Mouse (Mus musculus) adrenal gland (tissue): Measurements from ENCODE around the gene Ccnb2.
"Not testable (repeated sequence)": the region's sequence is repeated elsewhere in the genome, so short reads cannot be mapped to it uniquely, and the experiment has no call there.

Experiments used
- intact Hi-C: fragments of 180-260 bp; cut with DNase I; formaldehyde crosslinking; loops from one replicate; pipeline ENCODE4 v1.15.1; 2025
- long read RNA-seq, 2 experiments: library from polyadenylated mRNA; unstranded; transcript quantifications; one replicate each; pipeline ENCODE4 v2.0.0; 2020; ENCODE audit warnings: borderline replicate concordance in 1 of 2; ENCODE audit not compliant: insufficient replicate concordance in 1 of 2

Ccnb2 gene
- long read RNA-seq, experiment 1, partial matches to known transcripts, result 0 of 3 reads
- long read RNA-seq, experiment 1, other reads (novel, unspliced or antisense), result 0 of 3 reads
- long read RNA-seq, experiment 2, partial matches to known transcripts, result 0 of 2 reads
- long read RNA-seq, experiment 2, other reads (novel, unspliced or antisense), result 0 of 2 reads

DNA sequence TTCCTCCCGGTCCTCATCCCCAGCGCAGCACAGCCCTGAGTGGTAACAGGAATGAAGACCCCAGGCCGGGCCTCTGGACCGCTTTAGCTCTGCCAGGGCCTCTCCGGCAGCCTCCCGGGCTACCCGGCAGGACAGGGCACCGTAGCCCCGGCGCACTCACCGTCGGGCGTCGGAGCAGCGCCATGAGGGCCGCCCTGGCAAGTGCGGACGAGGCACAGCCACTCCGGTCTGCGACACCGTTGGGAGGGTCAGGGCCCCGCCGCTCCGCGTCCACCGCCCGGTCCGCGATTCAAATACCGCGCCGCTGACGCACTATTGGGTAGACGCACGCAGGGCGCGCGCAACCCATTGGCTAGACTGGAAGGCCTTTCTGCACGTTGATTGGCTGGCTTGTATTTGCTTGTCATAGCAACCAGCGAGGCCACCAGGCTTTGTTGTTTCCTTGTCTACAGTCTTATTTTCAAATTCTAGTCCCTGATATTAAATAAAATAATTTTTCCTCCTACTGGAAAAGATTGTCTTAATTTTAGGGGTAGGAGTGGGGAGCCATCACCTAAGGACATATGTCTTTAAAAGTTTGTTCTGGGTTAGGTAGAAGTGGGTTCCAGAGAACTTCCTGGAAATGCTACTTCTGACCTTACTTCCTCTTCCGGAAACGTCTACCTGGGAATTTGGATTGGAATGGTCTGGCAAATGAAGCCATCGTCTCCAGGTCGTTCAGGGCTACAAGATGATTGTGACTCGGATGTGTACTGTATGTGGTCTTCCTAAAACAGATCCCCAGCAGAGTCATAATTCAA is at the start of gene Ccnb2:
Gene Ccnb2 (minus strand): TSS at position 291 of the 800 bp plus-strand sequence.
- intact Hi-C loops, result no loop called here

GRCm38 (mm10) chr9:70463091-70463490 is 41.7 kb upstream of the Ccnb2 start:
- intact Hi-C loops, result not testable (repeated sequence)

DNA sequence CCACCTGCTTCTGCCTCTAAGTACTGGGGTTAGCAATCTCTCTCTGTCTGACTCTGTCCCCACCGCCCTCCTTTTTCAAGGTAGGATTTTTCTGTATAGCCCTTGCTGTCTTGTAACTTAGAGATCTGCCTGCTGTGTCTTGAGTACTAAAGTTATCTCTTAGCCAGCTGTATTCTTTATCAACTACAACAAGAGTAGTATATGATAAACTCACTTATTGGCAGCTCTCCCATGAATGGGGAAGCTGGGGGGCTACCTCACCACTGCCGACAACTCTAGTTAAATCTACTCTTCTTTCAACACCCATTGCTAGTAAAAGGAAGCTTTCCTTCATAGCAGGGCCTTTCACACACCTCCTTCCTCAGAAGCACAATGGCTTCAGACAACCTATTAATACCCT is 31.0 kb upstream of the Ccnb2 start:
- intact Hi-C loops, result no loop called here

DNA sequence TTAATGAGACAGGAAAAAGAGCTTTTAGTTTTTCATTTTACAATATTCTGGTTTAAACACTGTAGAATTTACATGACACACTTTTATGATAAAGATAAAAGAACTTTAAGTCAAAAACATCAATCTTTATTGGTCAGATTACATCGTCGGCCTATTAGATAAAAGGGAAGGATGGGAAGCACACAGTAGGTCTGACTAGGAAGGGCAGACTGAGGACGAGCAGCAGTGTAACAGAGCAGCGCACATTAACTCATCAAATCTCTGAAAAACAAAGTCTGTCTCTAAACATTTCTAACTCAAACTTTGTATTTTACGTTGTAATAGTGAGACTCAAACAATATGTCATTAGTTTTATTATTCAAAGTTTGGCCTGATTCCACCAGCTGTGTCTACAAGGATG is 27.7 kb upstream of the Ccnb2 start:
- intact Hi-C loops, result no loop called here

DNA sequence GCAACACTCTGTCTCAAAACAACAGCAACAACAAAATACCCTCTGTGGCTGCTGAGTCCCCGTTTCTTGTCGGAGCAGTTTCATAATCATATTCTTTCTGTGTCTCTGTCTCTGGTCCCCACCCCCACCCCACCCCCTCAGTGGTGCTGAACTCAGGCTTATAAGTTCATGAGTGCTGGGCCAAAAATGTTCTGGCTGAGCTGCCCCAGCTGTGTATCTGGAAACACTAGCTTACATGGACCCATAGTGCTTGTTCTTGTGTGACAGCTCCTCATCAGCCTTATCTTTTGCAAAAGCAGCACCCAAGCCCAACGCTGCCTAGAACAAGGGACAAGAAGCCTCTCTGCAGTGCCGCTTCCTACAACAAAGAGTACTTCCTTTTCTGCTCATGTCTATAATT is 18.6 kb upstream of the Ccnb2 start:
- intact Hi-C loops, result loop anchor here (10.0 kb wide), 1 partner anchor 135 kb away; no protein-coding TSS in a partner anchor

DNA sequence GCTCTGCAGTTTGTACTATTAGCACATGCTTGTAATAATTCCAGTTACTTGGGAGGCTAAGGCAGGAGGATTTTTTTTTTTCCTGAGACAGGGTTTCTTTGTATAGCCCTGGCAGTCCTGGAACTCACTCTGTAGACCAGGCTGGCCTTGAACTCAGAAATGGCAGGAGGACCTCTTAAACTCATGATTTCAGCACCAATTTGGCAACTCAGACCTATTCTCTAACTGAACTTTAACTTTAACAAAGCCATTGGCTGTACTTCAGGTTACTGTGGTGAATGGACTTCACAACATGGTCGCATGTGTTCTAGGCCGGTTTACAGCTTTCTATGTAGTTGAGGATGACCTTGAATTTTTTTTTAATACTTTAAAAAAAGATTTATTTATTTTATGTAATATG is 1.3 kb upstream of the Ccnb2 start:
- intact Hi-C loops, result no loop called here

DNA sequence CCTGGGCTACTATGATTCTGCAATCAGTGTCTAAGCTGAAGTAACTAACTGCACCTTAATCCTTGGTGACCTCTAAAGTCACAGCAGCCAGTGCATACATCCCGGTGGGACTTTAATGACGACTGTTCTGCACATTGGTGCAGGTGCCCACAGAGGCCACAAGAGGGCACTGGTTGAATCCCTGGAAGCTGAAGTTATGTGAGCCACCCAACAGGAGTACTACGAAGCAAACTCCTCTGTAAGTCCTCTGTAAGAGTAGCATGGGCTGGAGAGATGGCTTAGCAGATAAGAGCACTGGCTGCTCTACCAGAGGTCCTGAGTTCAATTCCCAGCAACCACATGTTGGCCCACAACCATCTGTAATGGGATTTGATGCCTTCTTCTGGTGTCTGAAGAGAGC is 4.9 kb downstream of the Ccnb2 start:
- intact Hi-C loops, result no loop called here

- intact Hi-C loops, result no loop called here
Observed at GRCm38 (mm10) chr9:70413038-70413437, 8.3 kb downstream of the Ccnb2 start.

- intact Hi-C loops, result no loop called here
Observed at GRCm38 (mm10) chr9:70410668-70411067, 10.7 kb downstream of the Ccnb2 start.

DNA sequence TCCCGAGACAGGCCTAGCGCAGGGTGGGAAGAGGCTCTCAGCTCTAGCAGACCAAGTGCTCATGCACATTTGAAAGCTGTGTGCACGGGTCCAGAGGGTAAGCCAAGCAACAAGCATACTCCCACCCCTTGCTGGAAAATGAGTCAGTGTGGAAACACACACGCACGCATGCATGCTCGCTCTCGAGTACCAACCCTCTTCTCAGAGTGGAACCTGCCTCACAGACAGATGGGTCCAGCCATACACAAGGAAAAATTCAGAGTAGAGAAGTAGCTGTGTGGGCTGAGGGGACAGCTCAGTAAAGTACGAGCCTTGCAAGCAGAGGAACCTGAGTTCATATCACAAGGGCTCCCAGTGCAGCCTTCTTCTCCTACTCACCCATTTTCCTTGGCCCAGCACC is 11.6 kb downstream of the Ccnb2 start:
- intact Hi-C loops, result no loop called here

- intact Hi-C loops, result no loop called here
Observed at GRCm38 (mm10) chr9:70408791-70409190, 12.6 kb downstream of the Ccnb2 start.

DNA sequence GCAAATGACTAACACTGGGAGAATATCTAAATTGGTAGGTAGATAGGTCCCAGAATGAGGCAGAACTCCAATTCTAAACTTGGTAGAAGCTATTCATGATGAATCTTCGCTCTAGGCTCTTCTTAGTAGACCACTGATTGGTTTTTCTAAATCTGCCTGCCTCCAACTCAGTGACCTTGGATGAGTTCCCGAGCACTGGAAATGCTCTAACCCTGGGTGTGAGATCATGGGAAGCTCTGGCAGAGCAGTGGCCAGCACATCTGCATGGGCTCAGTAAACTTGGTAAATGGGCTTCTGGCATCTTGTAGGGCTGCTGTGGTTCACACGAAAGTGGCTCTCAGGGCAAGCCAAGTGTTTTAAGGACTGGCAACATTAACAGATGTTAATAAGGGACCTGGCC is 14.8 kb downstream of the Ccnb2 start:
- intact Hi-C loops, result no loop called here

DNA sequence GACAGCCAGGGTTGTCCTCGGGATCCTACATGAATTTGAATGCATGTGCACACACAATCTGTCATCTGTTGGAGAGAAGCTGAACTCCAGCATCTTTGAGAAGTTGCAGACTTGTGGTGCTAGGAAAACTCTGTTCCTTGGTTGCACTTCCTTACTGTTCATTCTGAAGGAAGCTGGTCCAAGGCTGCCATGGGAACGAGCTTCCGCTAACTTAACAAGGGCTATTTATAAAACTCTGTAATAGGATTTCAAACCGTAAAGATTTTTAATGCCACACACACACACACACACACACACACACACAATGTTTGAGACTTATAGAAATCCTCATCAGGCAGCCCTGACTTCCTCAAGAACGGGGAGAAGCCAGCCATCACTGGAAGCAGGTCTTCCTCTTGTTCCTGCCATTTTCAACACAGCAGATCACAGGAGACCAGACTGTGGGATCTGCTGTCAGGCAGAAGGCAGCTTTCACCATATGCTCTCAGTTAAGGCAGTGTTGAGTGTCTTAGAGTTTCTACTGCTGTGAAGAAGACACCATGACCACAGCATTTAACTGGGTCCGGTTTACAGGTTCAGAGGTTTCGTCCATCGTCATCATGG is 19.3 kb downstream of the Ccnb2 start:
- intact Hi-C loops, result no loop called here

- intact Hi-C loops, result no loop called here
Observed at GRCm38 (mm10) chr9:70396083-70396482, 25.3 kb downstream of the Ccnb2 start.

DNA sequence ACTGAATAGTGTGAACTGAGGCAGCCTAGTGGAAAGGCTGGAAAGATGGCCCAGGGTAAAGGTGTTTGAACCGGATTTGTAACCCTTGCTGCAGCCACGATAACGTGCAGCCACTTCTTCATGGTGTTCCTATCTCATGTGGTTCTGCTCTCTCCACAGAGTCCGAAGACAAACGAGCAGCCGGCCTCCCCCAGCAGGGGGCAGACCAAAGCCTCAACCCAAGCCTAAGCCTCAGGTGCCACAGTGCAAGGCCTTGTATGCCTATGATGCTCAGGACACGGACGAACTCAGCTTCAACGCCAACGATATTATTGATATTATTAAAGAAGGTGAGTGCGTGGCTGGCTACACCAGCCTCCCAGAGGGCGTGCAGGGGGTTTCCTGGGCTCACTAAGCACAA is 25.7 kb downstream of the Ccnb2 start:
- intact Hi-C loops, result no loop called here

DNA sequence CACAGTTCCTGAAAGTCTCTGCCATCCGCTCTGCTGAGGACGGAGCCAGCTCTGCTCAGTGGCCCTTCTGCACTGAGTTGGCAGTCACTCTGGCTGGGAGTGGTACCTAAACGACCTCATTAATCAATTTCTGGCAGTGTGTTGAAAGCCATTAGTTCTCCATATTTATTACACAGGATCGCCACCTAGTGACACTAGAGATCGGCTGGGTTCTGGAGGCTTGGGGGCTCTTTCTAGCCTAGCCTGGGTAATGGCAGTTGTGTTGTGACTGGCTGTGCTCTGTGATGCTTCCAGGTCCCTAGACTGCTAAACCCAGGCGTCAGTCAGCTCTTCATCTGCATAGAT is 28.8 kb downstream of the Ccnb2 start:
- intact Hi-C loops, result loop anchor here (5.0 kb wide), 1 partner anchor 285 kb away; no protein-coding TSS in a partner anchor

DNA sequence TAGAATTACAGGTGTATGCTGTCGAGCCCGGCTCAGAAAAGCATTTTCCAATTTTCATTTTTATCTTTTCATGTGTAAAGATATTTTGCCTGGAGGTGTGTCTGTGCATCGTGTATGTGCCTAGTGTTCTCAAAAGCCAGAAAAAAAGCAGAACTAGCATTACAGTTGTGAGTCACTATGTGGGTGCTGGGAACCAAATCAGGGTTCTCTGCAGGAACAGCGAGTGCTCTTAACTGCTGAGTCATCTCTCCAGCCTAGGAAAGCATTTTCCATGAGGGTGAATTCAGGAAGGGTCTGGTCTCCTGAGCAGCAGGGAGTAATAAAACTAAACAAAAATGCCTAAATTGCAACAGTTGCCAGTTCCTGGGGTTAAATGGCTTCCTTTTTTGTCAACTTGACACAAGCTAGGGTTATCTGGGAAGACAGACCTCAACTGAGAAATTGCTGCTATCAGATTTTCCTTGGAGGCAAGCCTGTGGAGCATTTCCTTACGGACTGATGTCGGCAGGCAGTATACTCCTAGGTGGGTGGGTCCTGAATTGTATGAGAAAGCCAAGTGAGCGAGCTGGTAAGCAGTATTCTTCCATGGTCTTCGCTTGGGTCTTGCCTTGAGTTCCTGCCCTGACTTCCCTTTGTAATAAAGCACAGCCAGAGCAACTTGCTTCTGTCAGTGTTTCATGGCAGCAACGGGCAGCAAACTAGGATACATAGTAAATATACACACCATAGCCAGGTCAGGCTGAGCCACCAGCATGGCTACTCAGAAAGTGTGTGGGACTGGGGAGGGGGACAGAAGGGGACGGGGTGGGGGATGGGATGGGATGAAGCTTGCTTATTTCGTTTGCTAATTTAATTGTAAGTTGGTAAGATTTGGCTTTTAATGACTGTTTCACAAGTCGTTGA is 29.4 kb downstream of the Ccnb2 start:
- intact Hi-C loops, result loop anchor here (5.0 kb wide), 1 partner anchor 285 kb away; no protein-coding TSS in a partner anchor

GRCm38 (mm10) chr9:70391042-70391441 is 30.3 kb downstream of the Ccnb2 start:
- intact Hi-C loops, result loop anchor here (5.0 kb wide), 1 partner anchor 284 kb away; no protein-coding TSS in a partner anchor

DNA sequence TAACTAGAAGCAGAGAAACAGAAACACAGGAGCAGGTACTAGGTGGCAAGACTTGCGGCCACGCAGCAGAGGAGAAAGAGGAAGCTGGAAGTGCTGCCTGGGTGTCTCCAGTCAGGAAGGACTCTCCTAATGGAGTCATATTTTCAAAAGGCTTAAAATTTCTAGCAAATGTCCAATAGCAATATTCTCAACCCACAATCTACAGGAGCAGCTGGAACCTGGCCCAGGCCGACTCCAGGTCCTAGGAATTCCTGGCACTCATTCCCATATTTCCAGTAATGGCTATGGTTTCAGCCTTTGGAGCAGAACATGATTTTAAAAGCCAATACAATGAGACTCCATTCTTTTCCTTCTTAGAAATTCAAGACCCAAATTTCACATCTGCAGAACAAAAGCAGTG is 31.8 kb downstream of the Ccnb2 start:
- intact Hi-C loops, result loop anchor here (5.0 kb wide), 1 partner anchor 187 kb away; no protein-coding TSS in a partner anchor

DNA sequence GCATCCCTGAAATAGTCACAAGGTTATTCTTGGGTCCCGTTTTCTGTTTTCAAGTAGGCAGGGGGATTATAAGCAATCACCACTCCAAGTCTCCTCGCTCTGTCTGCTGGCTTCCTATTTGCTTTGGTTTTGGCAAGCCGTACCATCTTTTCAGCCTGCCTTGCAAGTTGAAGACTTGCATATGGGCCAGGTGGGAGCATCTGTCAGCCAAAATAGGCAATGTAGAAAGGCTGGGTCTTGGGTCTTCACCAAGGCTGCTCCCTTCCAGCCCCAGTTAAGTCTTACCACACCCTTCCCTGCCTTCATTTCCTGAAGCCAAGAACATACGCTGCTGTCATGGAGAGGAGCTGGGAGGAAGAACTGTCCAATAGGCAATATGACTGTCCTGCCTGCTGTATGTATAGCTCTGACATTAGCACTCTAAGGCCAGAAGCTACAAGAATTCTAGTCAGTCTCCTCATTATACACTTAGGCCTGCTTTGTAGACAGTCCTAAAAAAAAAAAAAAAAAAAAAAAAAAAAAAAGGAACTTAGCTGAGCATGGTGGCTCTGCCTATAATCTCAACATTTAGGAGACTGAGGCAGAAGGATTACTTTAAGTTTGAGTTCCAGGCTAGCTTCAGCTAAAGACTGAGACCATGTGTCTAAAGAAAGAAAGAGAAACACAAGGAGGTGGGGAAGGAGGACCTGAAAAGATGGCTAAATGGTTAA is 33.8 kb downstream of the Ccnb2 start:
- intact Hi-C loops, result loop anchor here (5.0 kb wide), 1 partner anchor 185 kb away; no protein-coding TSS in a partner anchor
